Mouse (Mus musculus): Measurements from ENCODE around the gene Atxn2l. TPM values are rescaled to one million over a fixed set of nuclear protein-coding genes. Genes with fewer than 3 reads are reported as not detected.
A peak's percentile ranks its signal among the peaks of the same experiment; 100 is the strongest.
"Not testable (repeated sequence)": the region's sequence is repeated elsewhere in the genome, so short reads cannot be mapped to it uniquely, and the experiment has no call there.

The Atxn2l gene
- total RNA-seq, 2 experiments from 2014 or later = 116 to 121 TPM

GRCm38 (mm10) chr7:126491973-126492372, 11.3 kb downstream of the Atxn2l start:
- no peak for DNase-seq (ENCODE audit: low spot score in 2 of 2)

- DNase-seq (ENCODE audit: low spot score in 2 of 2) = no peak
Measured at GRCm38 (mm10) chr7:126491005-126491404, 12.2 kb downstream of the Atxn2l start.

- not testable (repeated sequence) for DNase-seq (ENCODE audit: low spot score in 2 of 2)
Measured at GRCm38 (mm10) chr7:126487617-126488385, 15.4 kb downstream of the Atxn2l start.

- peak; percentile 97 to 99 for DNase-seq (ENCODE audit: low spot score in 2 of 2)
Measured at GRCm38 (mm10) chr7:126487052-126487483, 16.2 kb downstream of the Atxn2l start, which contains the start of gene Tufm. Gene Tufm, plus strand, starts transcription at chr7:126487361.

- peak in 1 of 2 experiments; percentile 45 for DNase-seq (ENCODE audit: low spot score in 2 of 2)
Measured at GRCm38 (mm10) chr7:126482392-126482871, 20.8 kb downstream of the Atxn2l start.

- DNase-seq (ENCODE audit: low spot score in 2 of 2) = no peak
Measured at GRCm38 (mm10) chr7:126481699-126482098, 21.5 kb downstream of the Atxn2l start.

- DNase-seq (ENCODE audit: low spot score in 2 of 2) = peak; percentile 88 to 90
Measured at GRCm38 (mm10) chr7:126474993-126475581, 28.1 kb downstream of the Atxn2l start, which contains the start of gene Sh2b1. Gene Sh2b1, minus strand, starts transcription at chr7:126475424.

- DNase-seq (ENCODE audit: low spot score in 2 of 2) = peak in 1 of 2 experiments; percentile 22
Measured at GRCm38 (mm10) chr7:126474486-126474955, 28.7 kb downstream of the Atxn2l start.

- DNase-seq (ENCODE audit: low spot score in 2 of 2) = no peak
Measured at GRCm38 (mm10) chr7:126473470-126474086, 29.7 kb downstream of the Atxn2l start.

GRCm38 (mm10) chr7:126472713-126473112, 30.5 kb downstream of the Atxn2l start:
- no peak for DNase-seq (ENCODE audit: low spot score in 2 of 2)

- DNase-seq (ENCODE audit: low spot score in 2 of 2) = no peak
Measured at GRCm38 (mm10) chr7:126472306-126472705, 30.9 kb downstream of the Atxn2l start.

- no peak for DNase-seq (ENCODE audit: low spot score in 2 of 2)
Measured at GRCm38 (mm10) chr7:126471853-126472252, 31.4 kb downstream of the Atxn2l start.

- no peak for DNase-seq (ENCODE audit: low spot score in 2 of 2)
Measured at GRCm38 (mm10) chr7:126471361-126471760, 31.9 kb downstream of the Atxn2l start.

GRCm38 (mm10) chr7:126470077-126470476, 33.2 kb downstream of the Atxn2l start:
- no peak for DNase-seq (ENCODE audit: low spot score in 2 of 2)

- DNase-seq (ENCODE audit: low spot score in 2 of 2) = no peak
Measured at GRCm38 (mm10) chr7:126467834-126468627, 35.2 kb downstream of the Atxn2l start.

GRCm38 (mm10) chr7:126467271-126467670, 36.0 kb downstream of the Atxn2l start:
- peak in 1 of 2 experiments; percentile 36 for DNase-seq (ENCODE audit: low spot score in 2 of 2)

GRCm38 (mm10) chr7:126466707-126467106, 36.5 kb downstream of the Atxn2l start:
- no peak for DNase-seq (ENCODE audit: low spot score in 2 of 2)

- no peak for DNase-seq (ENCODE audit: low spot score in 2 of 2)
Measured at GRCm38 (mm10) chr7:126466116-126466515, 37.1 kb downstream of the Atxn2l start.

GRCm38 (mm10) chr7:126465246-126466030, 37.8 kb downstream of the Atxn2l start:
- no peak for DNase-seq (ENCODE audit: low spot score in 2 of 2)

GRCm38 (mm10) chr7:126464836-126465235, 38.4 kb downstream of the Atxn2l start:
- DNase-seq (ENCODE audit: low spot score in 2 of 2) = no peak

Measured in layer of hippocampus, adult 18-20 months (tissue).